Mouse (Mus musculus) heart, postnatal 0 days (tissue): ENCODE results near the gene Apof.

Source experiments
- CTCF ChIP-seq: IDR thresholded peaks from 2 replicates; pipeline ENCODE4 v1.5.1; 2016; ENCODE audit warnings: antibody characterized with exemption, control low read depth, low read depth
- EP300 ChIP-seq: IDR thresholded peaks from 2 replicates; pipeline ENCODE4 v1.6.1; 2016; ENCODE audit warnings: antibody characterized with exemption, low read depth

DNA sequence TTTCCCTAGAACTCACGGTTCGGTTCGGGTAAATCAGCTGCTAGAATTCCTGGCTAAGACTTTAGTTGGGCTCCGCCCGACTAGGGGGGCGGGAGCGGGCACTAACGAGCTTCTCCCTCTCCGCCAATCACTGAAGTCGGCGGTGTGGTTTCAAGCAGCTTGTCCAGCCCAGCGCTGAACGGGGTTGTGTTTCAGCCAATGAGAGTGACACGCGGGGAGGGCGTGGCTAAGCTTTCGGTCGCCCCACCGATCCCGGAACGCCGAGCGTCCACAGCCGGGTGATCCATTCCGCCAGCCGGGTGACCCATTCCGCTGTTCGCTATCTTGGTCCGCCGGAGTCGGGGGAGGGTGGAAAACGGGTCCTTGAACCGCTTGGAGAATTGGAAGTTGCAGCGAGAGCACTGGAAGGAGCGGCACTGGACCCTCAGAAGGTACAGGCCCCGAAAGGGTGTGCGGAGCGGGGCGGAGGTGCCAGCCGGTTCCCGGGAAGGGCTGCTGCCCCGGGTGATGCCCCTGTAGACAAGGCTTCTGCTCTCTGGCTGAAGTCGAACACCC is 1.9 kb downstream of the Apof start, which contains the start of gene Stat2:
- TF ChIP-seq CTCF: no peak
- TF ChIP-seq EP300: no peak
